Mouse (Mus musculus): ENCODE measurements around the gene Pcdh15. TPM values are rescaled to one million over a fixed set of nuclear protein-coding genes. Genes with fewer than 3 reads are reported as not detected.
A peak's percentile ranks its signal among the peaks of the same experiment; 100 is the strongest.

Gene Pcdh15
- total and polyA plus RNA-seq, 3 experiments = not detected

DNA sequence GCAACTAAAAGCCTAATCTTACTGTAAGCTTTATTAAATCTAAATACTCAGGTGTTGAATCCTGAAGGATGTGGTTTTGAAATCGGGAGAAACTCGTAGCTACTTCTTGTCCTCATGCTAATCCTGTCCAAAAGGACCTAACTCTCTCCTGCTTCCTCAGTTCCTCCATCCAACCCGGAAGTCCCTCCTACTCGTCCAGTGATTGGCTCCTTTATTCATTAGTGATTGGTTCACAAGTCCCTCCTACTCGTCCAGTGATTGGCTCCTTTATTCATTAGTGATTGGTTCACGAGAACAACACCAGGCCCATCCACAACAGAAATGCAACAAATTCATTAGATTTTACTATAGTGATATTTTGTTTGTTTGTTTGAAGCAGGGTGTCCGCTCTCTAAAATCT lies 227.7 kb downstream of the Pcdh15 start:
- no peak for TF ChIP-seq MAFK (IDR thresholded peaks at IDR 0.05; ENCODE audit: borderline replicate concordance, low read depth, low read length)
- TF ChIP-seq HCFC1 (IDR thresholded peaks at IDR 0.05; ENCODE audit: low read depth, low read length) = no peak
- H3K36me3 ChIP-seq (ENCODE audit: control insufficient read depth in 1 of 2, insufficient read depth in 2 of 2, low read length in 2 of 2) = no peaks in the 10 kb centered on the region
- no peak overlapping the region for H3K4me3 ChIP-seq (ENCODE audit: control insufficient read depth in 1 of 2, insufficient read depth in 1 of 2, low read depth in 2 of 2, low read length in 2 of 2)
- H3K79me2 ChIP-seq (ENCODE audit: control insufficient read depth, insufficient read depth, low read length, poor library complexity) = no peaks in the 10 kb centered on the region
- H3K9ac ChIP-seq (ENCODE audit: control insufficient read depth, low read depth, low read length, poor library complexity, severe bottlenecking) = no peak overlapping the region
- peak; percentile 4 for DNase-seq (ENCODE audit: low read depth, low spot score)
- H3K4me1 ChIP-seq (ENCODE audit: control insufficient read depth in 1 of 2, insufficient read depth in 2 of 2, low read length in 2 of 2) = no peaks in the 10 kb centered on the region
- H3K9me3 ChIP-seq (replicated peaks; ENCODE audit: insufficient read depth, low read length) = no peaks in the 10 kb centered on the region
- no peak overlapping the region for H3K27ac ChIP-seq (ENCODE audit: control insufficient read depth, low read depth, low read length)
- no peaks in the 10 kb centered on the region for H3K27me3 ChIP-seq (ENCODE audit: control insufficient read depth in 1 of 2, insufficient read depth in 2 of 2, low read length in 2 of 2)

DNA sequence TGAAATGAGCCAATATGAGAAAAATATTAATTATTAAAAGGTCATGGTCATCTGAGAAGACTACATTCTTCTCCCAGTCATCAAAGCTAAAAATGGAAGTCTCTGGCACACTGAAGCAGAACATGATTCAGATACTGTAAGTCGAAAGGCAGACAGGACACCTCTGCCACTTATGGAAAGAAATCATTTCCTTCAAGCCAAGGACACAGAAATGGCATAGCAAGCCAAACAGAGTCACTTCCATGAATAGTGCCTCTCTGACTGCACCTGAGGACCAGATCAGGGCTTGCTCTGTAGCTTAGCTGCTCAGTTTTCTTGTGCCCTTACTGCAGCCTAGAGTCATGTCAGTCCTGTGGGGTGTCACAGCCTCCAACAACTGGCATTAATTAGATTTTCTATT lies 234.3 kb downstream of the Pcdh15 start:
- H3K27ac ChIP-seq (ENCODE audit: control insufficient read depth, low read depth, low read length) = no peak overlapping the region
- no peak overlapping the region for H3K9ac ChIP-seq (ENCODE audit: control insufficient read depth, low read depth, low read length, poor library complexity, severe bottlenecking)
- no peaks in the 10 kb centered on the region for H3K79me2 ChIP-seq (ENCODE audit: control insufficient read depth, insufficient read depth, low read length, poor library complexity)
- no peaks in the 10 kb centered on the region for H3K4me1 ChIP-seq (ENCODE audit: control insufficient read depth in 1 of 2, insufficient read depth in 2 of 2, low read length in 2 of 2)
- TF ChIP-seq E2F4 (IDR thresholded peaks at IDR 0.05; ENCODE audit: borderline replicate concordance, low read depth, low read length) (no peak), CHD1 (IDR thresholded peaks at IDR 0.05; ENCODE audit: low read depth, low read length) (no peak), ETS1 (IDR thresholded peaks at IDR 0.05; ENCODE audit: low read depth, low read length) (no peak), MAFK (IDR thresholded peaks at IDR 0.05; ENCODE audit: borderline replicate concordance, low read depth, low read length) (no peak), RCOR1 (IDR thresholded peaks at IDR 0.05; ENCODE audit: low read depth, low read length) (no peak), ZMIZ1 (IDR thresholded peaks at IDR 0.05; ENCODE audit: low read depth, low read length) (no peak), NRF1 (IDR thresholded peaks at IDR 0.05; ENCODE audit: insufficient read depth, low read depth, low read length, poor library complexity, severe bottlenecking) (no peak), POLR2AphosphoS5 (IDR thresholded peaks at IDR 0.05; ENCODE audit: borderline replicate concordance, low read depth, low read length) (no peak), NELFE (IDR thresholded peaks at IDR 0.05; ENCODE audit: low read depth, low read length) (no peak), GATA1 (IDR thresholded peaks at IDR 0.05; ENCODE audit: low read depth, low read length) (no peak), UBTF (IDR thresholded peaks at IDR 0.05; ENCODE audit: borderline replicate concordance, insufficient read depth, low read depth, low read length) (no peak), MAZ (IDR thresholded peaks at IDR 0.05; ENCODE audit: low read depth, low read length) (no peak), USF2 (IDR thresholded peaks at IDR 0.05; ENCODE audit: borderline replicate concordance in 1 of 2, insufficient read depth in 1 of 2, low read depth in 1 of 2, low read length in 2 of 2) (no peak), CTCF (IDR thresholded peaks at IDR 0.05 in 2 of 3, conservative IDR thresholded peaks at IDR 0.05 in 1 of 3; ENCODE audit: control insufficient read depth in 1 of 3, insufficient read depth in 1 of 3, low read depth in 2 of 3, low read length in 3 of 3, poor library complexity in 1 of 3, severe bottlenecking in 1 of 3) (no peak), SMC3 (IDR thresholded peaks at IDR 0.05; ENCODE audit: low read depth, low read length) (no peak), JUND (IDR thresholded peaks at IDR 0.05; ENCODE audit: low read depth, low read length) (no peak)
- H3K36me3 ChIP-seq (ENCODE audit: control insufficient read depth in 1 of 2, insufficient read depth in 2 of 2, low read length in 2 of 2) = no peaks in the 10 kb centered on the region
- no peaks in the 10 kb centered on the region for H3K27me3 ChIP-seq (ENCODE audit: control insufficient read depth in 1 of 2, insufficient read depth in 2 of 2, low read length in 2 of 2)
- DNase-seq (ENCODE audit: low read depth, low spot score) = no peak
- no peaks in the 10 kb centered on the region for H3K9me3 ChIP-seq (replicated peaks; ENCODE audit: insufficient read depth, low read length)
- H3K4me3 ChIP-seq (ENCODE audit: control insufficient read depth in 1 of 2, insufficient read depth in 1 of 2, low read depth in 2 of 2, low read length in 2 of 2) = no peak overlapping the region

Data from MEL (cell line).